Mouse (Mus musculus): ENCODE results near the gene Rab3ip.

GRCm38 (mm10) chr10:116977858-116978257, 27.3 kb upstream of the Rab3ip start:
- TF ChIP-seq POLR2A (IDR thresholded peaks at IDR 0.05; ENCODE audit: low read depth, low read length) (no peak), CTCF (IDR thresholded peaks at IDR 0.05; ENCODE audit: extremely low read depth, insufficient read depth, insufficient read length, insufficient replicate concordance) (no peak)

Measured in spleen, adult 2 months (tissue).